Mouse (Mus musculus) heart, embryonic 11.5 days (tissue): ENCODE measurements around the gene Tenm1. TPM values are rescaled to one million over a fixed set of nuclear protein-coding genes. Genes with fewer than 3 reads are reported as not detected.

Source experiments
- ATAC-seq: fragments of 200-750 bp; cut with Nextera tagmentation; replicated peaks from 2 replicates; pipeline ENCODE4 v1.8.0; 2017; ENCODE audit warnings: moderate library complexity; ENCODE audit not compliant: insufficient number of reproducible peaks, low FRiP score, low TSS enrichment
- H3K27ac ChIP-seq: fragments of 300-500 bp; sonication (generic); 2 replicates; pipeline ENCODE4 v1.5.1; 2014; ENCODE audit warnings: mild to moderate bottlenecking, low read depth, low read length
- H3K27me3 ChIP-seq: fragments of 300-500 bp; sonication (generic); 2 replicates; pipeline ENCODE4 v1.6.1; 2014; ENCODE audit warnings: mild to moderate bottlenecking, low read length, mixed read lengths; ENCODE audit not compliant: control insufficient read depth, insufficient read depth
- H3K36me3 ChIP-seq: fragments of 300-500 bp; sonication (generic); 2 replicates; pipeline ENCODE4 v1.6.1; 2014; ENCODE audit warnings: mild to moderate bottlenecking, low read length, moderate library complexity, mixed read lengths; ENCODE audit not compliant: control insufficient read depth, insufficient read depth
- H3K4me1 ChIP-seq: fragments of 300-500 bp; sonication (generic); 2 replicates; pipeline ENCODE4 v1.6.1; 2014; ENCODE audit warnings: low read length; ENCODE audit not compliant: control insufficient read depth, insufficient read depth
- H3K4me2 ChIP-seq: fragments of 300-500 bp; sonication (generic); 2 replicates; pipeline ENCODE4 v1.6.1; 2014; ENCODE audit warnings: mild to moderate bottlenecking, moderate library complexity
- H3K4me3 ChIP-seq: fragments of 300-500 bp; sonication (generic); 2 replicates; pipeline ENCODE4 v1.5.1; 2014; ENCODE audit warnings: low read depth, low read length
- H3K9ac ChIP-seq: fragments of 300-500 bp; sonication (generic); 2 replicates; pipeline ENCODE4 v1.6.1; 2014; ENCODE audit warnings: mild to moderate bottlenecking, low read depth, low read length, moderate library complexity
- H3K9me3 ChIP-seq: fragments of 300-500 bp; sonication (generic); replicated peaks from 2 replicates; pipeline ENCODE4 v1.6.1; 2016; ENCODE audit warnings: low read length; ENCODE audit not compliant: control insufficient read depth
- WGBS: fragments of 180-500 bp; shearing (Covaris S2); extraction: QIAGEN DNeasy Blood & Tissue Kit; methylation state at CpG from one replicate; pipeline ENCODE4 v1.1.7; 2014; ENCODE audit not compliant: insufficient replicate concordance; 5-methylcytosine and 5-hydroxymethylcytosine counted together
- polyA plus RNA-seq: library from polyadenylated mRNA; unstranded; fragments of >200 nt; fragmentation: Nextera tagmentation; extraction: Ambion mirVana; gene quantifications from 2 replicates; pipeline ENCODE4 v1.2.1, GENCODE M21; 2014

The Tenm1 gene
- polyA plus RNA-seq, 1 experiment from 2014 or later: 0.04 TPM

GRCm38 (mm10) chrX:43372526-43372925 is 56.4 kb downstream of the Tenm1 start:
- Histone ChIP-seq H3K4me1 (no peaks in the 10 kb centered on the region), H3K4me3 (no peak overlapping the region), H3K4me2 (no peak overlapping the region), H3K36me3 (no peaks in the 10 kb centered on the region), H3K27me3 (no peaks in the 10 kb centered on the region), H3K27ac (no peak overlapping the region), H3K9me3 (no peaks in the 10 kb centered on the region), H3K9ac (no peak overlapping the region)
- 59% methylated on average over 1 of the region's 1 CpGs for WGBS
- ATAC-seq: no peak

GRCm38 (mm10) chrX:43319351-43319750 is 109.6 kb downstream of the Tenm1 start:
- H3K9me3 ChIP-seq: no peaks in the 10 kb centered on the region
- ATAC-seq: no peak
- WGBS: 71% methylated on average over 1 of the region's 1 CpGs
- no peaks in the 10 kb centered on the region for H3K36me3 ChIP-seq
- H3K27me3 ChIP-seq: no peaks in the 10 kb centered on the region
- H3K4me3 ChIP-seq: no peak overlapping the region
- H3K4me2 ChIP-seq: no peak overlapping the region
- no peaks in the 10 kb centered on the region for H3K4me1 ChIP-seq
- no peak overlapping the region for H3K9ac ChIP-seq
- no peak overlapping the region for H3K27ac ChIP-seq

- Histone ChIP-seq H3K27me3 (no peaks in the 10 kb centered on the region), H3K36me3 (no peaks in the 10 kb centered on the region), H3K4me3 (no peak overlapping the region), H3K9ac (no peak overlapping the region), H3K9me3 (no peaks in the 10 kb centered on the region), H3K4me2 (no peak overlapping the region), H3K4me1 (no peaks in the 10 kb centered on the region), H3K27ac (no peak overlapping the region)
- 79% methylated on average over 3 of the region's 3 CpGs for WGBS
- ATAC-seq: no peak
Observed at GRCm38 (mm10) chrX:43317801-43318520, 111.0 kb downstream of the Tenm1 start.

GRCm38 (mm10) chrX:43235844-43236243 is 193.1 kb downstream of the Tenm1 start:
- no peak for ATAC-seq
- H3K4me2 ChIP-seq: no peak overlapping the region
- 66% methylated on average over 4 of the region's 4 CpGs for WGBS
- H3K27me3 ChIP-seq: no peaks in the 10 kb centered on the region
- no peaks in the 10 kb centered on the region for H3K4me1 ChIP-seq
- H3K36me3 ChIP-seq: no peaks in the 10 kb centered on the region
- H3K27ac ChIP-seq: no peak overlapping the region
- H3K9me3 ChIP-seq: no peaks in the 10 kb centered on the region
- no peak overlapping the region for H3K9ac ChIP-seq
- no peak overlapping the region for H3K4me3 ChIP-seq

GRCm38 (mm10) chrX:43205003-43205402 is 223.9 kb downstream of the Tenm1 start:
- 80% methylated on average over 3 of the region's 3 CpGs for WGBS
- no peak overlapping the region for H3K27ac ChIP-seq

GRCm38 (mm10) chrX:43202249-43202783 is 226.6 kb downstream of the Tenm1 start:
- H3K27me3 ChIP-seq: no peaks in the 10 kb centered on the region
- H3K4me3 ChIP-seq: no peak overlapping the region
- ATAC-seq: no peak
- H3K4me1 ChIP-seq: no peaks in the 10 kb centered on the region
- 67% methylated on average over 5 of the region's 5 CpGs for WGBS
- no peak overlapping the region for H3K4me2 ChIP-seq
- no peaks in the 10 kb centered on the region for H3K36me3 ChIP-seq
- no peak overlapping the region for H3K9ac ChIP-seq
- H3K27ac ChIP-seq: no peak overlapping the region
- H3K9me3 ChIP-seq: no peaks in the 10 kb centered on the region

More at GRCm38 (mm10) chrX:43205003-43205402, 223.9 kb downstream of the Tenm1 start:
- Histone ChIP-seq H3K36me3 (no peaks in the 10 kb centered on the region), H3K4me1 (no peaks in the 10 kb centered on the region), H3K9me3 (no peaks in the 10 kb centered on the region), H3K9ac (no peak overlapping the region), H3K4me2 (no peak overlapping the region), H3K4me3 (no peak overlapping the region), H3K27me3 (no peaks in the 10 kb centered on the region)
- ATAC-seq: no peak

DNA sequence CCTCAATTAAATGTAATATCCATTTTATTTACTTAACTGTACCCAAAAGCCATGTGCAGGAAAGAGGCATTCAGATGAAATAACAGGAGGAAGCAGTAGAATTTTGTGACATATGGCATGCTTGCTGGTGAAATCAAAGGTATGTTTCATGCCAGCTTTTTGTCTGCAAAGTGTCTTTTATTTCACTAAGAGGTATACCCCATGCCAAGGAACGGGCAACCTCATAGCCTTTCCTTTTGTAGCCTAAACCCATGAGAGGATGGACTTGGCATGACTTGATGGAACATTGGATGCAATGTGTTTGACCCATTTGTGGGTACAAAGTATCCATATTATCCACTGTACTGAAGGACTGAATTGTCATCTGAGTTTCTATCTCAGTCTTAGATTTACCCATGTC is 246.0 kb downstream of the Tenm1 start:
- H3K4me1 ChIP-seq: no peaks in the 10 kb centered on the region
- H3K27me3 ChIP-seq: no peaks in the 10 kb centered on the region
- 70% methylated on average over 1 of the region's 1 CpGs for WGBS
- no peaks in the 10 kb centered on the region for H3K9me3 ChIP-seq
- no peak overlapping the region for H3K4me2 ChIP-seq
- H3K27ac ChIP-seq: no peak overlapping the region
- no peak overlapping the region for H3K9ac ChIP-seq
- no peak overlapping the region for H3K4me3 ChIP-seq
- no peaks in the 10 kb centered on the region for H3K36me3 ChIP-seq
- no peak for ATAC-seq

DNA sequence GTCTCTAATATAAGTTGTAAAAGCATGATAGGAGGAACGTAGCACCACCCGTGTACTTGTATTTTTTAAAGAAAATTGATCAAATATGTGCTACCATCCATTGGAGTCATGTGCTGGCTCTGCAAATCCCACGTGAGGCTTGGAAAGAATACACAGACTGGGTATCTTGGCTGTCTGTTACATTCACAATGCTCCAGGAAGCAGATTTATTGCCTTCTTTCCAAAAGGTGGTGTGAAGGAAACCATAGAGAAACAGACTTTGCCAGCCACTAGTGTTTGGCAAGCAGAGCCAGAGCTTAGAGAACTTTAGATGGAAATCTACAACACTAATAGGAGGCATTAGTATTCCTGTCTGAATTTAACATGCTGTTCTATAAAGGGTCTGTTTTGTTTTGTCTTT is 277.4 kb downstream of the Tenm1 start:
- 73% methylated on average over 3 of the region's 3 CpGs for WGBS
- Histone ChIP-seq H3K27ac (no peak overlapping the region), H3K36me3 (no peaks in the 10 kb centered on the region), H3K9me3 (no peaks in the 10 kb centered on the region), H3K4me2 (no peak overlapping the region), H3K4me3 (no peak overlapping the region), H3K4me1 (no peaks in the 10 kb centered on the region), H3K9ac (no peak overlapping the region), H3K27me3 (no peaks in the 10 kb centered on the region)
- ATAC-seq: no peak

DNA sequence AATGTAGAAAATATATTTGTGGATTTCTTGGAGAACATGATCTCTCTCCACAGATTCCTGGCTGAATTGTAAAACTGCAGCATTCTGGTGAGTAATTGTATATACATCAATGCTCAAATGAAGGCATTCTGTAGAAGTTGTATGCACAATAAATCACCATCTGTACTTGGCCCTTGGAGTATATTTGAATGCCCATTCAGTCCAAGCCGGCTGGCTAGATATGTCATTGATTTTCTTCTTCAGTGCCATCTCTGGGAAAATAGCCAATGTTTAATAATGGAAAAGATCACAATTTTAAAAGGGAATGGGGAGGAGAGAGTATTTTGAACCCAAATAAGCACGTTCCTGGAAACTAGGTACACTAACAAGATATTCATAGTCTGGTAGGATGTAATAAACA is 299.2 kb downstream of the Tenm1 start:
- 52% methylated on average over 2 of the region's 2 CpGs for WGBS

More for the DNA sequence above, 299.2 kb downstream of the Tenm1 start:
- no peak overlapping the region for H3K9ac ChIP-seq
- H3K9me3 ChIP-seq: no peaks in the 10 kb centered on the region
- no peaks in the 10 kb centered on the region for H3K36me3 ChIP-seq
- H3K4me1 ChIP-seq: no peaks in the 10 kb centered on the region
- no peak overlapping the region for H3K4me2 ChIP-seq
- no peaks in the 10 kb centered on the region for H3K27me3 ChIP-seq
- no peak overlapping the region for H3K4me3 ChIP-seq
- no peak overlapping the region for H3K27ac ChIP-seq
- ATAC-seq: no peak
